Mouse (Mus musculus): ENCODE measurements at regions not wholly inside any gene's neighbourhood (a gene's known extent, or its start where the extent isn't known, plus 50 kb on each side); places are given as distances from the start of the nearest gene placed in this dataset.
"Not testable (repeated sequence)": the region's sequence is repeated elsewhere in the genome, so short reads cannot be mapped to it uniquely, and the experiment has no call there.

DNA sequence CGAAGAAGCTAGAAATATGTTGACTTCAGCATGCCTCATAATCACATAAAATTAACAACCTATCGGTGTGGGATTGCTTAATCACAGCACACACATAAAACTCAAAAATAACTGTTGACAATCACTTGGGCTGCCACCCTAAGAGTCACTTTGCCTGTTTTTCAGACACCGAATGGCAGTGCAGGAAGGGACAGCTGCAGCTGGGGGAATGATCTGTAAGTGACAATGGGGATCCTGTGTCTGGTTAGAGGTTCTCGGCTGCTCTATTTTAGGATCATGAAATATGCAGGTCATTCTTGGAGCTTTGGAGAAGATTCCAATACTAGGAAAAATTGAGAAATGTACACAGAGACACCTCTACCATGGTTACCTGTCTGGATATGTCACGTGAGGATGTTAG, 54.4 kb upstream of the Tcf12 start:
- peak; percentile 38 for DNase-seq

DNA sequence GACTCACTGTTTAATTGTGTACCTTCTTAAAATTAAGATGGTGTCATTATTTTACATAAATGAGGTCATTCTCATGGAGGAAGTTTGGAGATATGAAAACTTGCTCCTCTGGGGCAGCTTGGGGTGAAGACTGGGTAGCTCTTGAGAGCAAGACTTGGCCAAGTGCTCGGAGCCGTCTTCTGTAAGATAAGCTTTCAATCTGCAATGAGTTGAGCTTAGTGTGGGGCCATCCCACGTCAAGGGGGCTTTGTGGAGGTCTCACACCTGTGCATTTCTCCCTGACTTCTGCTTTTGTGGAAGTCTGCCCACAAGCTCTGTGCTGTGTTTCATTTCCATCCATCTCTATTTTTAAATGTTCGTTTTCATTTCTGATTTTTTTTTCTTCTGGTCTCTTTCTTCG, 54.9 kb upstream of the Tcf12 start:
- DNase-seq, result no peak

DNA sequence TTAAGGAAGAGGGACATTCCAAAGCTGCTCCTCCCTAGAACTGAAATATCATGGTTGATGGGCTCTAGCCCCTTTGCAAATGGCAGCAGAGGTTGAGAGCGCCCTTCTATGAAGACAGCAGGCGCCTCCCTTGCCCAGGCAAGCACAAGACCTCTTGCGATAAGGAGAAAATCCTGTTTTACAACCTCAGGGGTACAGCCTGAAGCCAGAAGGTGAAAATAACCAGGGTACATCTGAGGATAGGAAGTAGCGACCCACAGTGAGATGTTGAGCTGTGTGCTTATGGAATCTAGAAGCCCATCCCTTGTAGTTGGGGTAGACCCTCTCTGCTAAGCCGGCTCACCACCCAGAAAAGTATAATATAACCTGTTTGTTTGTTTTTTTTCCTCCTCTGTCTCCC, 57.6 kb upstream of the Tcf12 start:
- DNase-seq, result no peak

DNA sequence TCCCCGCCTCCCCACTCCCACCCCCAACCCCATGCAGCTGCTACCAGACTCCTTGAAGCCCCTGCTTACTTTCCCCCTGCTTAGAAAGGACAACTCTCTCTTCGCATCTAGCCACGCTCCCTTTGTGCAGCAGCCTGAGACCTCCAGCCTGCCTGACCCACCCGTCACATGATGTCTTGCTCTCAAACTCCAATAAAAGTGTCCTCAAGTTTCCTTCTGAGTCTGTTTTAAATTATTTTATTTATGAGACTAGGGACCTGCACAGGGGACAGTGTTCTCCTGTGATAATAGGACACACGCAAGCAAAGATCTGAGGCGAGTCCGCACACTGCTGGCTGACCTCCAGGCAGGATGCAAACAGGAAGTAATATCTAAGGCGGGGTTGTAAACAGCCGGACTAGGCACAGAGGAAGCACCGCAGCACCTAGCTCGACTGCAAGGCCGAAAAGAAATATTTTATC, 58.1 kb upstream of the Tcf12 start:
- peak; percentile 70 for DNase-seq

DNA sequence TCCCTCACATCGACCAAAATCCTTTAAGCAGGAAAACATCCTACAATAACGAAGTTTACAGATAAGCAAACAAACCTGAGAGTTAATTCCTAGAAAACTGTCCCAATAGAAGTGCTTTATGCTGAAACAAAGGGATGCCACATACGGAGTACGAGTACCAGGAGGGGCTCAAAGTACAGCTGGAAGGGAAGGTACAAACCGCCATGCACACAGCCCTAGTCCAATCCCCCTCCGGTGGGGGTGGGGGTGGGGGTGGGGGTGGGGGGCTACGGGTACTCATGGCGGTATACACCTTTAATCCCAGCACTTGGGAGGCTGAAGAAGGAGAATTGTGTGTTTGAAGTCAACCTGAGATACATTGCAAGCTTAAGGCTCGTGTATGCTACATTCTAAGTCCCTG, 58.6 kb upstream of the Tcf12 start:
- DNase-seq, result no peak

DNA sequence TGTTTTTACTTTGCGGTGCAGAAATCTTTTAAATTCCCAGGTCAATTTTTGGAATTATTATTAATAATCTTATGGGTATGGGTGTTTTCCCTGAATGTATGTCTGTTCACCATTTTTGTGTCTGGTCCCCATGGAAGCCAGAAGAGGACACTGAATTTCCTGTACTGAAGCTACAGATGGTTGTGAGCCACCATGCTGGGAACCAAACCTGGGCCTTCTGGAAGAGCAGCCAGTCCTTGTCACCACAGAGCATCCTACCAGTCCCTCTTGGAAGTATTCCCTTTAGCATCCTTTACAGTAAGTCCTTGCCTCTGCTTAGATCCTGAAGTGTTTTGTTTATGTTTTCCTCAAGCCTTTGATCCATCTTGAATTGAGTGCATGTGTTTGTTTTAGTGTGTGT, 60.7 kb upstream of the Tcf12 start:
- no peak for DNase-seq

DNA sequence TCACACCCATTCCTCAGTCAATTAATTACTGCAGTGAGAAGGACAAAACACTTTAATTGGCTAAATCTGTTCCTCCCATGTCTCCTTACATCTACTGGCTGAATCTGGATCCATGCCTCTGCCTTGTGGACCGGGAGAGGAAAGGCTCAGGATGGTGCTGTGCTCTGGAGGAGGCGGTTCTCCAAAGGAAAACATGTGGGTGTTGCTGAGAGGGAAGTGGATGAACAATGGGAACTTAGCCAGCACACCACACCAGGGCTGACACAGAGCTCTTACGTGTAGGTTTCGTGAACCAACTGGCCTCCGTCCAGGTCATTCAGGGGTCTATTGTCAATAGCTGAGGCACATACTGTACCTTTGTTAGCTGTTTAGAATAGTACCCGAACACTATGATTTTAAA, 69.3 kb upstream of the Tcf12 start:
- peak; percentile 47 for DNase-seq

DNA sequence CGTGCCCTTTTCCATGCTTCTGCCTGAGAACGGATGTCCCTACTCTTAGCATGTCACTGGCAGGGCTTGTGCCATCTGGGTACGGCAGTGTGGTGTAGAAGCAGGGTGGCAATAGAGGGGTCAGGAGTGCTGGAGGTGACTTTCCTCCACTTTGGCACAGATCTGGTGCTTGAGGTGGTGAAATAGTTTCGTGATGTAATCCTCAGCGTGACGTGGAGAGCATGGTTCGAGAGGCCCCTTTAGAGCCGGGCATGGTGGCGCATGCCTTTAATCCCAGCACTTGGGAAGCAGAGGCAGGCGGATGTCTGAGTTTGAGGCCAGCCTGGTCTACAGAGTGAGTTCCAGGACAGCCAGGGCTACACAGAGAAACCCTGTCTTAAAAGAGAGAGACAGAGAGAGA, 71.7 kb upstream of the Tcf12 start:
- no peak for DNase-seq

DNA sequence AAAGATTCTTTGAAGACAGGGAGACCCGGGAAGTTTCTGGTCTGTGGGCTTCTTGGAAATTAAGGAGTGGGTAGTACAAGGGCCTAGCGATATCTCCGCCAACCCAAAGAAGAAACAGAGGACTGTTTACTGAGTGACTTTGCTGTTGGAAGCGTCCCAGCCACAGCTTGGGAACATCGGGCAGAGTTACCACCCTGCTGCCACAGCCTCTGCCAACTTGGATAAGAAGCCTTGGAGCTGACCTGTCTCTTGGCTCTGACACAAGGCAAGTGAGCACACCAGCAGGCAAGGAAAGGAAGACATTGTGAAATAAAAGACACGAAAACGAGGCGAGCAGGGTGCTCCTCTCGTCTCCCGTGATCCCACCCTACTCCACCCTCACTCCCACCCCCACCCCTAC, 72.3 kb upstream of the Tcf12 start:
- DNase-seq, result no peak

DNA sequence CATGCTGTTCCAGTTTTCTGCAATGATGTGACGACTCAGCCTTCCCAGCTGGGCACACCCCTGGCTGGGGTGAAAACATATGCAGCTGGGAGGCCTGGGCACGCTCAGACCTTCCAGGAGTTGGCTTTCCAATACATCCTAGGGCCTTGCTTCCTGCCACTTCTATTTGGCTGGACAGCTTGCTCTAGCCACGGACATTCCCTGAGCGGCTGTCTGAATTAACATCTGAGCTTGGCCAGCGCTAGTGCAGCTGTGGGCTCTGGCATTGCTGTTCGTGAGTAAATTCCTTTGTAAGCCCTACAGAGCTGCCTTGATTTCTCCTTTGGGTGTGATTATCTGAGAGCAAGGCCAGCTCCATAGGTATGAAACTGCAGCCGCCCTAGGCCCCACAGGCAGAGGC, 78.2 kb upstream of the Tcf12 start:
- no peak for DNase-seq

DNA sequence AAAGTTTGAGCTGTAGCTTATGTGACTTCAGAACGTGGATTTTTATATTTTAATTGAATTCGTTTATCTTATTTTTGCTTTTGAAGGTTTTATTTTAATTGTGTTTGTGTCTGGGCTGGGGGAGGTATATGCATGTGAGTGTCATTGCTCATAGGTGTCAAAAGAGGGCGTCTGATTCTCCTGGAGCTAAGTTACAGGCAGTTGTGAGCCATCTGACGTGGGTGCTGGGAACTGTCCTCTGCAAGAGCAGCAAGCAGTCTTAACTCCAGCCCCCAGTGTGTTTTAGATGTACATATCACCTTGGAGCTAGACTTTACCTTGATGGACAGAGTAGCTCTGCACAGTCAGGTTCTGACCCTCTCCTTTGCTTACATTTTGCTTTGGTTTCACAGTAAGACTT, 79.0 kb upstream of the Tcf12 start:
- no peak for DNase-seq

DNA sequence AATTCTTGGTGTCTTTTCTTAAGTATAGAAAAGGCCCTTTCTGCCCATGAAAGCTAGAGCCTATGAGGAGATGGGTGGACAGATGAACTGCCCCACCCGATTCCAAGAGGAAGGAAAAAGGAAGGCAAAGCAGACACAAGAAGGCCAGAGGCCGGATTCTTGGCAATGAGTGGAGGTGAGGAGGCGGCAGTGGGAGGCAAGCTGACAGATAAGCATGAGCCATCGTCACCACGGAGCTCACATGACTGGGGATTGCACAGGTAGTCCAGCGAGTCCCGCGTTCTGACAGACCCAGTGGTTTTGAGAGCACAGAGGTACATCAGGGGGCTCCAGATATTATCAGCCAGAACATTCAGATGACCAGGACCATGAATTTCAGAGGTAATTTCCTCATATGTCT, 79.4 kb upstream of the Tcf12 start:
- no peak for DNase-seq

DNA sequence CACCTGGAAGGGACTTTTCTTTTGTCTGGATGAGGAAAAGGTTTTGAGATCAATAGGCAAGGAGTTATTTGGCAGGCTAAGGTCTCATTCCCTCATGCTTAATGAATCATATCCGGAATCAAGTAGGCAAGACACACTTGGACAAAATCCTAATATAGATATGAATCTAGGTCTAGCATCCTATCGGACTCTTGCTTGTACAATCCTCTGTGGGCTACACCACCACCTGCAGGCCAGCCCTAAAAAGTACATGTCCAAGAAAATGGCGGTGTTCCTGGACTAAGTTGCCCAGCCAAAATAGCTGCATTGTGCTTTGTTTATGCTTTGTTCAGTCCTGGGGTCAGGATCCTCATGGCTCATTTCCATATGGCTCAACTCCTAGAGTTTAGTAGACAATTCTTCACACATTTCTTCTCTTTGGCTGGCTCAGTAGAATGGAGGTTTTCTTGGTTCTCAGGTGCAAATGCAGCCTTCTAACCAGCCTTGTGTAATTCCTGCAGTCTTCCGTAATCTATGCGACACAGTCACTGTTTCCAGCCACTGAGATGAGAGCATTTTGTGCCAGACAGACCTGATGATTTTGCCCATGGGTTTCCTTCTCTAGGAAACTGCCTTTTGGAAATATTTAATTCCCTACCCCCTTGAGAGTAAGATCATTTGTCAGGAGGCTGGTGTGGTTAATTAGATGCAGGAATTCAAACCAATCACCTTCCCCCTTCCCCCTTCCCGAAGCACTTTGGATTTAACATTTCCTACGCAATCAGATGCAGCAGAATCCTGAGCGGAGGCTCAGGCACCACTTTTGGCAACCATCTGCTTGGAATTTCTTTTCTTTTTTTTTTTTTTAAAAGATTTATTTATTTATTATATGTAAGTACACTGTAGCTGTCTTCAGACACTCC, 80.6 kb upstream of the Tcf12 start:
- DNase-seq, result peak; percentile 74

DNA sequence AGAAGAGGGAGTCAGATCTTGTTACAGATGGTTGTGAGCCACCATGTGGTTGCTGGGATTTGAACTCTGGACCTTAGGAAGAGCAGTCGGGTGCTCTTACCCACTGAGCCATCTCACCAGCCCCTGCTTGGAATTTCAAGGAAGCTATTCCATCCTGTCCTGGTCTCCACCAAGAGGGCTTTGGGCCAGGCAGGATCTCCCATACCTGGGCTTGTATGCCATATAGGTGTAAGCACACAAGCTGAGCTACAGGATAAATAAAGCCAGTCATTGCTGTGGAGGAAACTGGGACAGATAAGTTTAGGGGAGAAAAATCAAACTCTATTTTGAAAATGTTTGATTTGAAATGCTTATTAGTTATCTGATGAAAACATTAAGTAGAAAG, 81.3 kb upstream of the Tcf12 start:
- DNase-seq, result not testable (repeated sequence)

DNA sequence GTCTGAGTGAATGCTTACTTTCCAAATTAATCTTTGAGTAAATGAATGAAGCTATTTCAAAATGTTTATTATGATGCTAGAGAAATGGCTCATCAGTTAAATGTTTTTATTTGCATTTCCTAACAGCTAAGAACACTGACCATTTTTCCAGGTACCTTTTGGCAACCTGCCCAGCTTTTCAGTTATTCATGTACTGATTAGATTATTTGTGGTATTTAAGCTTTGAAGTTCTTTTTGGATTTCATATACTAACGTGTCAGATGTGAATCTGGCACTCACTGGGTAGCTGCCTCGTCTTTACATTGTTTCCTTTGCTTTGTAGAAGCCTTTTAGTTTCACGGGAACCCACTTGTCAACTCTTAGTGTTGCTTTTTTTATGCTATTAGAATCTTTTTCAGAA, 79.3 kb upstream of the Zfp280d start:
- DNase-seq, result no peak

DNA sequence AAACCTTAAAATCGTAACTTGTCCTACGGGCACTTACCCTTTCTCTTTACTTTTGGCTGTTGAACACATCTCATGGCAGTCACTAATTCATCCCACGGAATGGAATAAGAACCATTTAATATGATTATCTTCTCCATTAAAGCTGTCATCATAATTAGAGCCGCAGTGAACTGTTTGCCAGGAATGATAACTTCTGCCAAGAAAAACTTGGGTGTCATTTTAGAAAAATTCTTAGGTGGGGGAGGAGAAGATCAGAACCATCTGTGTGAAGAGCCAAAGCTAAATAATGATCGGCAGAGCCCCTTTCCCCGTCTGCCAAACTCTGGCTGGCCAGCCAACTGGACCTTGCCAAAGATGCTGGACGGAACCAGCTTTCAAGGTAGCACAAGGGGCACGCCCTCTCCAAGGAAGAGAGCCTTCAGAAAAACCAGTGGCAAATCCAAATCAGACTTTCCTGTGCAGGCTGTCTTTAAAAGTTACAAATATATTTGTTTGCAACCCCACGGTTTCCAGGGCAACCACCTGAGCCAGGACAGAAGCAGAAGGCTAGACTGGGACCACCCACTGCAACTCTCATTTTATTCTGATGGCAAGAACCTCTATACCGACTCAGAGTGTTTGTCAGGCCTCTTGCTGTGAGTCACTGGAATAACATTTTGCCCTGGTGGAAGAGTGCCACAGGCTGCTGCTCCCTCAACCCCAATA, 77.9 kb upstream of the Zfp280d start:
- DNase-seq, result no peak

DNA sequence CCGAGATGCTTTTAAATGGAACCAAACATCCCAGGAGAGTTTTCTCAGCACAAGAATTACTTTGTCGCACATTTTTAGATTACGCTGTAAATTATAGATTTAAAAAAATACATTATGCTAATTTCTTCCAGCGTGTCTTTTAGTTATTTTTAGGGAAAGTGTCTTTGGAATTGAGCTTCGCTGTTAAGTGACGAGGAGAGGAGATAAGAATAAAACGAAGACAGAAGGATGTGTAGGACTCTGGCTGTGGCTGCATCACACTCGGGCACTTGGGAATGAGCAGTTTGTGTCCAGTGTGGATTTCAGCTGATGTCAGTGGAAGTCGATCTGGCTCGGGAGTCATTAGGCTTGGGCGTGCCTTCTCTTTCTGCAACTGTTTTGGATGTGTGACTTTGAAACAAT, 77.3 kb upstream of the Zfp280d start:
- DNase-seq, result no peak

DNA sequence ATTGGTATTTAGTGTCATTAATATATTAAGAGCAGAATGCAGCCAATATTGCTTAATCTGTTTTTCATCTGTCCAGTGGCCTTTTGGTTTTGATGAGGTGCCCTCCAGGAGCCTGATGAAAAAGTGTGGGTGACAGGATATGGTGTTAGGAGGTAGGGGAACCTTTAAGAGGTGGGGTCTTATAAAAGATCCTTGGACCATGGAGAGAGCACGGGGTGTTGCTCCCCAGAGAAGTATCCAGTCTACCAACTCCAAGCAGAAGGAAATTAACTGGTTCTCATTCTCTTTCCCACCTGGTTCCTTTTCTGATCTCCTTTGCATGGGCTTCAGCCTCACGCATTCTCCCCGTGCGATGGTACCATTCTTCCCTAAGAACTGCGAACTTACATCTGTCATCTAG, 75.7 kb upstream of the Zfp280d start:
- no peak for DNase-seq

DNA sequence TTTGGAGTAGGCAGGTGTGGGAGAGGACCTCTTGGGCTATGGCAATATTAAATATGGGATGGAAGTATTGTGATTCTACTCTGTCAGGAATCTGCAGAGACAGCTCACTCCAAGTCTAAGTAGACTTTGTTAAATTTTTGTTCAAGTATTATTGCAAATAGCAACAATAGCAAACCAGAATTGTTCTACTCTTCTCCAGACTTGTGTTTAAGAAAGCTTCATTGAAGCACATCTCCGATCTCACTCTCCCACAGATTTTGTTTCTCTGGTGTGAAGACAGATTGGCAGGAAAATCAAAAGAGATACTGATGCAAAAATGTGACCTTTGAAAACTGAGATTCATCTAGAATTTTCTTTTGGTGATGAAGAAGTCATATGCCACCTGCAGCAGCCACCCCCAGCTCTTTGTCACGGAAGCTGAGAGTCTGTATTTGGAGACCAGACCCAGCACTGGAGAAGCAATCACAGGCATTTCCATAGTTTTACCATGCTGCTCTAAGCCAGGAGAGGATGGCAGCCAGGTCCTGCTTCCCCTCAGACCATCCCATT, 70.2 kb upstream of the Zfp280d start:
- no peak for DNase-seq

DNA sequence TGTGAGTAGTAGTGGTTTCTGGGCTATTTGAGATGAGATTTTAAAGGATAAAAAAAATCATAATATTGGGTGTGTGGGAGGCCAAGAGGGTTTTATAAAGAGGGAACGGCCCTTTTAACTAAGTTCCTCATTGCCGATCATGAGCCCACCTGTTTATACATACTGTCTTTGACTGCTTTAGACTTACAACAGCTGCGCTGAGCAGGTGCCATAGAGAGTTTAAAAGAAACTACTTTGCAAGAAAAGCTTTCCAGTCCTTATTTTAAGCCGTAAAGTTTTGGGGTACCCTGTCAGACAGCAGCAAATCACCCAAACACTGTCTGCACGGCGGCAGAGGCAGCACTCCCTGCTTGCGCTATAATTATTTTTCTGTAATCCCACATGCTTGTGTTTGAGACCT, 68.8 kb upstream of the Zfp280d start:
- DNase-seq, result no peak

DNA sequence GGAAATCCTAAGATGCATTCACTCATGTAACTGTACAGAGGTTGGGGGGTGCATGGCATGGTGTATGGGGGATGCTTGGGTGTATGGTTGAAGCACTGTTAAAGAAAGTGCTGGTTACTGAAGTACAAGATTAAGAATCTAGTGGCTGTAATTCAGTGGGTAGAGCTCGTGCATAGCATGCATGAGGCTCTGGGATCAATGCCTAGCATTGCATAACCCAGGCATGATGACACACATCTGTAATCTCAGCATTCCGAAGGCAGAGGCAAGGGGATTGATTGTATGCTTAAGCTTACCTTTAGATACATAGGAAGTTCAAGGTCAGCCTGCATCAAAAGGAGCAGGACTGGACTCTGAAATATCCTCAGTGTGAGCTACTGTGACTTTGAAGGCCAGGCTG, 67.7 kb upstream of the Zfp280d start:
- no peak for DNase-seq

DNA sequence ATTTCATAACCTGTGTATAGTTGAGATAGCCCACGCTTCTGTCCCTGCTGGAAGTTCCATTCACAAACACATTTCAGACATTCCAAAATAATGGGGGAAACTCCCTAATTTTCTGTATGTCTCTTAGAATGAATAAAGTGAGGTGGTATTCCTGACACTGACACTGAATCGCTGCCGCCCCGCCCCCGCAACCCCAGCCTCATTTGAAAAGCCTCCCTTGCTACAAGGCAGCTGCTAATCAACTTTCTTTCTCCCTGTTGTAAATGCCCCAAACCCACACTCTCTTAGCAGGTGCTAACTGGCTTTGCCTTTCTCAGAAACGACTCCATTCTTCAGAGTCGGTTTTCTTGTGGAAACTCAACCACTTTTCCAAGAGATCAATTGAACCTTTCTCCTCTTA, 66.4 kb upstream of the Zfp280d start:
- no peak for DNase-seq

DNA sequence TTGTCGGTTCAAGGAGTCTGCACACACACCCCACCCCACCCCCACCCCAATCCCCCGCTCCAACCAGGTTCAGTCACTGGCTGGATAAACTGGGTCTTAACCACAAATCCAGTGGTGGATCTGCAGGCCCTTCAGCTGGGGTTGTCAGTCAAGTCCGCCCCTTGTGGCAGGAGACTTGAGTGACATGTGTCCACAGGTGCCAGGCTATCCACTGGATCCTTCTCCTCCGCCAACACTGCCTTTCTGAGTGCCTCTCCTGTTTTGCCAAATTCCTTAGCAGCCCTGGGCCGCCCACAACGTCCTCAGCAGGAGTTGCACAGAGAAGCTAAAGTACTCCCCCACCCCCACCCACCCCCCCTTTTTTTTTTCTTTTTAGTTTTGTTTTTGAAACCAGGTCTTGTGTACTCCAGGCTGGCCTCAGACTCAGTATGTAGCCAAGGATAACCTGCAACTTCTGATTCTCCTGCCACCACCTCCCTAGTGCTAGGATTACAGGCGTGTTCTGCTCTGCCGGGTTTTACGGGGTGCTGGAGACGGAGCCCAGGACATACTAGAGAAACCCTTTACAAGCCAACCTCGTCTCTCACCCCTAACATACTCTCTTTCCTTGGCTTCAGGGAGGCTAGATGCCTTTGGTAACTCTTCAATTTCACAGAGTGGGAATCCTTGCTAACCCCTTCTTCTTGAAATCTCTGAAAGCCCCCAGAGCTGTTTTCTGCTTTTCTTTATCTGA, 57.2 kb upstream of the Zfp280d start:
- DNase-seq, result peak; percentile 20

DNA sequence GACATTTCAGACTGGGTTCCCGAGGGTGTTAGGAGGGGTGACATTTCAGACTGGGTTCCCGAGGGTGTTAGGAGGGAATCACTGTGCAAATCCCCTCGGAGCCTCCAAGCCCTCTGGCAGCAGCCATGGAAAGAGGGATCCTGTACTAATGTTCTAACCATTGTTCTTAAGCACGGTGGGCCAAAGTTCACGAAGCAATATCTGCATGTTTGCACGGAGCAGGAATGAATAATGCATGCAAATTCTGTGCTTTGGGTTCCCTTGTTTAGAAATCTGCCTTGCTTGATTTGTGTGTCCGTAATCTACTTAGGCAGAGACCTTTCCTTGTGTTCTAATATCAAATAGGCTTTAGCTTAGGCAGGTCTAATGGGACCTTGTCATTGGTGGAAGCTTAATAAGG, 55.9 kb upstream of the Zfp280d start:
- DNase-seq, result peak; percentile 57

Data from retina, postnatal 1 day (tissue).